Mouse (Mus musculus) MEL (cell line): Measurements from ENCODE around the gene Mrtfb.

Source experiments
- CTCF ChIP-seq, 3 experiments: IDR thresholded peaks in 2 of 3; conservative IDR thresholded peaks in 1 of 3; 2 replicates each; pipeline ENCODE4 v1.5.1; 2011 to 2012; ENCODE audit warnings: low read length in 3 of 3, low read depth in 2 of 3, mild to moderate bottlenecking in 2 of 3, improper control_type of control experiment in 1 of 3, inconsistent platforms in 1 of 3, mixed read lengths in 1 of 3, moderate library complexity in 1 of 3; ENCODE audit not compliant: control insufficient read depth in 1 of 3, insufficient read depth in 1 of 3, poor library complexity in 1 of 3, severe bottlenecking in 1 of 3
- EP300 ChIP-seq, 2 experiments: IDR thresholded peaks; 2 replicates each; pipeline ENCODE4 v1.6.1; 2011; ENCODE audit warnings: improper control_type of control experiment in 2 of 2, low read length in 2 of 2, low read depth in 1 of 2, mild to moderate bottlenecking in 1 of 2
- GABPA ChIP-seq: IDR thresholded peaks from 2 replicates; pipeline ENCODE4 v1.6.1; 2012; ENCODE audit warnings: low read depth, mild to moderate bottlenecking, inconsistent platforms, low read length, improper control_type of control experiment, moderate library complexity
- GATA1 ChIP-seq: IDR thresholded peaks from 2 replicates; pipeline ENCODE4 v1.6.1; 2011; ENCODE audit warnings: low read depth, low read length, improper control_type of control experiment
- MAX ChIP-seq: IDR thresholded peaks from 2 replicates; pipeline ENCODE4 v1.6.1; 2011; ENCODE audit warnings: low read length, improper control_type of control experiment
- MYC ChIP-seq: IDR thresholded peaks from 2 replicates; pipeline ENCODE4 v1.6.1; 2011; ENCODE audit warnings: low read depth, mild to moderate bottlenecking, low read length, improper control_type of control experiment, moderate library complexity
- NELFE ChIP-seq: IDR thresholded peaks from 2 replicates; pipeline ENCODE4 v1.6.1; 2011; ENCODE audit warnings: low read depth, low read length, improper control_type of control experiment
- NRF1 ChIP-seq: IDR thresholded peaks from 2 replicates; pipeline ENCODE4 v1.6.1; 2014; ENCODE audit warnings: low read depth, mild to moderate bottlenecking, inconsistent platforms, low read length, improper control_type of control experiment, moderate library complexity; ENCODE audit not compliant: poor library complexity, insufficient read depth, severe bottlenecking
- POLR2A ChIP-seq, 2 experiments: IDR thresholded peaks; 2 replicates each; pipeline ENCODE4 v1.6.1; 2011 to 2012; ENCODE audit warnings: low read length in 2 of 2, mild to moderate bottlenecking in 2 of 2, control low read depth in 1 of 2, improper control_type of control experiment in 1 of 2, low read depth in 1 of 2, moderate library complexity in 1 of 2; ENCODE audit not compliant: control insufficient read depth in 1 of 2, insufficient read depth in 1 of 2, poor library complexity in 1 of 2
- SIN3A ChIP-seq: IDR thresholded peaks from 2 replicates; pipeline ENCODE4 v1.6.1; 2012; ENCODE audit warnings: low read length, improper control_type of control experiment, inconsistent platforms
- USF1 ChIP-seq: IDR thresholded peaks from 2 replicates; pipeline ENCODE4 v1.6.1; 2014; ENCODE audit warnings: low read depth, mild to moderate bottlenecking, inconsistent platforms, low read length, improper control_type of control experiment, moderate library complexity

GRCm38 (mm10) chr16:13368645-13369044 is 112.4 kb downstream of the Mrtfb start:
- TF ChIP-seq EP300 (IDR thresholded peaks at IDR 0.05; ENCODE audit: low read depth in 1 of 2, low read length in 2 of 2) (no peak), CTCF (IDR thresholded peaks at IDR 0.05 in 2 of 3, conservative IDR thresholded peaks at IDR 0.05 in 1 of 3; ENCODE audit: control insufficient read depth in 1 of 3, insufficient read depth in 1 of 3, low read depth in 2 of 3, low read length in 3 of 3, poor library complexity in 1 of 3, severe bottlenecking in 1 of 3) (no peak), POLR2A (IDR thresholded peaks at IDR 0.05; ENCODE audit: control insufficient read depth in 1 of 2, insufficient read depth in 1 of 2, low read depth in 1 of 2, low read length in 2 of 2, poor library complexity in 1 of 2) (no peak), NRF1 (no peak), NELFE (no peak), GABPA (no peak), USF1 (no peak), GATA1 (no peak), MYC (no peak), SIN3A (no peak), MAX (no peak)
